Mouse (Mus musculus): ENCODE measurements at regions not wholly inside any gene's neighbourhood (a gene's known extent, or its start where the extent isn't known, plus 50 kb on each side); places are given as distances from the start of the nearest gene placed in this dataset.

DNA sequence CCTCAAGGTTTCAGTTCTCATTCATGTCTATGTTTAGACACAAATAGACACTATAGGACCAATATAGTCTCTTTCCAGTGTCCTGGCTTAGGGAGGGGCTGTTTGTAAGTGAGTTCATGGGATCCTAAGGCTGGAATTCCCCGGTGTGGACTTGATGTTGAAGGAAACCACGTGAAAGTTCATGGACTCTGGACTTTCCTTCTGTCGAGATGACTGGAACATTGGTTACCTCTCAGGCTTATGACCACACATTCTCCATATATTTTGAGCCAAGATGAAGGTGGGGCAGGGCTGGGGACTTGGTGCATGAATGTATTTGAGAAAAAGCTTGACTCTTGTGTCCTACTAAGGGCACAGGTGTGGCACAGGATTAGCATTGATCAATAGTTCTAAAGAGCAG is 206.3 kb upstream of the Ankrd55 start:
- H3K4me3 ChIP-seq (ENCODE audit: low read depth, low read length): no peak overlapping the region
- no peaks in the 10 kb centered on the region for H3K36me3 ChIP-seq (replicated peaks)
- DNase-seq (ENCODE audit: low spot score): no peak
- ATAC-seq (ENCODE audit: extremely low read depth, insufficient number of reproducible peaks, low FRiP score, poor library complexity, severe bottlenecking): no peak
- H3K27me3 ChIP-seq (ENCODE audit: insufficient read depth, low read length): peaks cover 20% of the 10 kb centered on the region
- no peaks in the 10 kb centered on the region for H3K9me3 ChIP-seq (replicated peaks)
- no peak for TF ChIP-seq GATA1 (IDR thresholded peaks at IDR 0.05; ENCODE audit: borderline replicate concordance, low read length)
- TF ChIP-seq POLR2AphosphoS5 (IDR thresholded peaks at IDR 0.05; ENCODE audit: insufficient replicate concordance, low read depth, low read length): no peak
- TF ChIP-seq TAL1 (conservative IDR thresholded peaks at IDR 0.05; ENCODE audit: low read depth, low read length): no peak
- TF ChIP-seq GATA2 (IDR thresholded peaks at IDR 0.05; ENCODE audit: borderline replicate concordance, low read depth, low read length): no peak
- no peak for TF ChIP-seq CTCF (IDR thresholded peaks at IDR 0.05; ENCODE audit: low read depth, low read length)
- no peaks in the 10 kb centered on the region for H3K4me1 ChIP-seq (ENCODE audit: insufficient read depth, low read depth, low read length)

DNA sequence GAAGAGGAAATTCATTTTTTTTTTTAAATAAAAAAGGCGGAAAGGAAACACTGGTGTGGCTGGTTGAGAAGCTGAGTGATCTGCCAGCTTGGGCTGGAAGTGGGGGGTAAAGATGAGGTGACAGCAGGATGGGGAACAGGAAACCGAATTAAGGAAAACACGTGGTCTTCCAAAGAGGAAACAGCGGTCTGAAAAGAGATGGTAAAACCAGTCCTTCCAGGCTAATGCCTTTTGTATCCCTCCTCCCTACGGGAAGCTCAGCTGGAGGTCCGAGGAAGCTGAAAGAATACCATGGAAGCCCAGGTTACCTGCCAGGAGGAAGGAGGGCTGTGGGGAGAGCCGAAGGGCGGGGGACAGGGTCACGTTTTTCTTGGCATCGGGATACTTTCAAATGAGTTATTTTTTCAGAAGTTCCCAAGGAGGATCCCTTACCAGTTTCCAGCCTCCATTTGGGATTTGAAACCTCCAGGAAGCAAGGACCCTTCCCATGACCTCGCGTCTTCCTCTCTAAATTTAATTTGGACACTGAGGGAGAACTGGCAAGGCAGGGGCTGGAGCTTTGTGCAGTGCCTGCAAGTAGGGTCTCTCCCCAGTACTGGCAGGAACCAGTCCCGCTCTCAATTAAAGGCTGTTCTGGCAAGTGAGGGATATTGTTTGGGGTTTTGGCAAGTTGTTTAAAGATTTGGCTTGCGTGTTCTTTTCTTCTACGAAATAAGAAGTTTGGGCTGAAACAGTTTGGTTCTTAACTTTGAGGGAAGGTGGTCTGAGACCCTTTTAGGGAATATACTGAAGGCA is 203.6 kb upstream of the Ankrd55 start:
- Histone ChIP-seq H3K27me3 (ENCODE audit: insufficient read depth, low read length) (peaks cover 21% of the 10 kb centered on the region), H3K9me3 (replicated peaks) (no peaks in the 10 kb centered on the region), H3K4me3 (ENCODE audit: low read depth, low read length) (no peak overlapping the region), H3K4me1 (ENCODE audit: insufficient read depth, low read depth, low read length) (no peaks in the 10 kb centered on the region), H3K36me3 (replicated peaks) (no peaks in the 10 kb centered on the region)
- no peak for TF ChIP-seq GATA1 (IDR thresholded peaks at IDR 0.05; ENCODE audit: borderline replicate concordance, low read length)
- TF ChIP-seq GATA2 (IDR thresholded peaks at IDR 0.05; ENCODE audit: borderline replicate concordance, low read depth, low read length): no peak
- no peak for TF ChIP-seq TAL1 (conservative IDR thresholded peaks at IDR 0.05; ENCODE audit: low read depth, low read length)
- TF ChIP-seq CTCF (IDR thresholded peaks at IDR 0.05; ENCODE audit: low read depth, low read length): no peak
- TF ChIP-seq POLR2AphosphoS5 (IDR thresholded peaks at IDR 0.05; ENCODE audit: insufficient replicate concordance, low read depth, low read length): no peak
- ATAC-seq (ENCODE audit: extremely low read depth, insufficient number of reproducible peaks, low FRiP score, poor library complexity, severe bottlenecking): no peak
- no peak for DNase-seq (ENCODE audit: low spot score)

DNA sequence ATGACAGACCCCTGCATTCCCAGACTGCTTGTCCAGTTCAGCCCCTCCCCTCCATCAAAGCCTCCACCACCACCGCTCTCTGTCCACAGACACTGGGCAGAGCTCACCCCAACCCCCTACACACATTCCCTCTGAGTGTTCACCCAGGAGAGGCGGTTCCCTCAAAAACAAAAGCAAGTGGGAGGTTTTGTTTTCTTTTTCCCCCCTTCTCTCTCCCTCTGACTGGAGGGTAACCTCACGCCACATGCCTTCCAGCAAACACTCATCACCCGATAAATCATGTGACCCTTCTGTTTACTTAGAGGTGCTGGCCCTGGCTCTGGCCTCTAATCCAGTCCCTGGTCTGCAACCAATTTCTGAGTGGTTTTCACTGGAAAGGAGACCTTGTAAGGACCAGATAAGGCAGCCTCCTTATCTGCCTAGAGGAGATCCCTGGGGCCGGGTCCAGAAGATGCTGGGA is 199.9 kb upstream of the Ankrd55 start:
- Histone ChIP-seq H3K36me3 (replicated peaks) (no peaks in the 10 kb centered on the region), H3K4me3 (ENCODE audit: low read depth, low read length) (no peak overlapping the region), H3K27me3 (ENCODE audit: insufficient read depth, low read length) (peaks cover 14% of the 10 kb centered on the region), H3K9me3 (replicated peaks) (no peaks in the 10 kb centered on the region), H3K4me1 (ENCODE audit: insufficient read depth, low read depth, low read length) (no peaks in the 10 kb centered on the region)
- TF ChIP-seq GATA1 (IDR thresholded peaks at IDR 0.05; ENCODE audit: borderline replicate concordance, low read length): no peak
- TF ChIP-seq GATA2 (IDR thresholded peaks at IDR 0.05; ENCODE audit: borderline replicate concordance, low read depth, low read length): no peak
- TF ChIP-seq POLR2AphosphoS5 (IDR thresholded peaks at IDR 0.05; ENCODE audit: insufficient replicate concordance, low read depth, low read length): no peak
- TF ChIP-seq CTCF (IDR thresholded peaks at IDR 0.05; ENCODE audit: low read depth, low read length): no peak
- TF ChIP-seq TAL1 (conservative IDR thresholded peaks at IDR 0.05; ENCODE audit: low read depth, low read length): no peak
- DNase-seq (ENCODE audit: low spot score) (no peak), ATAC-seq (ENCODE audit: extremely low read depth, insufficient number of reproducible peaks, low FRiP score, poor library complexity, severe bottlenecking) (no peak)

- Histone ChIP-seq H3K9me3 (replicated peaks) (no peaks in the 10 kb centered on the region), H3K27me3 (ENCODE audit: insufficient read depth, low read length) (peaks cover 6% of the 10 kb centered on the region)
- TF ChIP-seq POLR2AphosphoS5 (IDR thresholded peaks at IDR 0.05; ENCODE audit: insufficient replicate concordance, low read depth, low read length) (no peak), GATA2 (IDR thresholded peaks at IDR 0.05; ENCODE audit: borderline replicate concordance, low read depth, low read length) (no peak)
These were observed 197.5 kb upstream of the Ankrd55 start for GRCm38 (mm10) chr13:112090737-112091136.

GRCm38 (mm10) chr13:112095595-112096139 is 192.6 kb upstream of the Ankrd55 start:
- no peak for TF ChIP-seq GATA2 (IDR thresholded peaks at IDR 0.05; ENCODE audit: borderline replicate concordance, low read depth, low read length)
- no peak for TF ChIP-seq POLR2AphosphoS5 (IDR thresholded peaks at IDR 0.05; ENCODE audit: insufficient replicate concordance, low read depth, low read length)
- no peak for TF ChIP-seq TAL1 (conservative IDR thresholded peaks at IDR 0.05; ENCODE audit: low read depth, low read length)
- TF ChIP-seq CTCF (IDR thresholded peaks at IDR 0.05; ENCODE audit: low read depth, low read length): no peak
- TF ChIP-seq GATA1 (IDR thresholded peaks at IDR 0.05; ENCODE audit: borderline replicate concordance, low read length): no peak
- H3K27me3 ChIP-seq (ENCODE audit: insufficient read depth, low read length): peaks cover 20% of the 10 kb centered on the region
- ATAC-seq (ENCODE audit: extremely low read depth, insufficient number of reproducible peaks, low FRiP score, poor library complexity, severe bottlenecking): no peak
- H3K4me3 ChIP-seq (ENCODE audit: low read depth, low read length): no peak overlapping the region
- no peaks in the 10 kb centered on the region for H3K4me1 ChIP-seq (ENCODE audit: insufficient read depth, low read depth, low read length)
- no peak for DNase-seq (ENCODE audit: low spot score)
- H3K9me3 ChIP-seq (replicated peaks): no peaks in the 10 kb centered on the region
- no peaks in the 10 kb centered on the region for H3K36me3 ChIP-seq (replicated peaks)

More at GRCm38 (mm10) chr13:112090737-112091136, 197.5 kb upstream of the Ankrd55 start:
- Histone ChIP-seq H3K36me3 (replicated peaks) (no peaks in the 10 kb centered on the region), H3K4me1 (ENCODE audit: insufficient read depth, low read depth, low read length) (no peaks in the 10 kb centered on the region), H3K4me3 (ENCODE audit: low read depth, low read length) (no peak overlapping the region)
- DNase-seq (ENCODE audit: low spot score): no peak
- no peak for ATAC-seq (ENCODE audit: extremely low read depth, insufficient number of reproducible peaks, low FRiP score, poor library complexity, severe bottlenecking)

GRCm38 (mm10) chr13:112099953-112100591 is 188.2 kb upstream of the Ankrd55 start:
- H3K4me1 ChIP-seq (ENCODE audit: insufficient read depth, low read depth, low read length): no peaks in the 10 kb centered on the region

More at GRCm38 (mm10) chr13:112099953-112100591, 188.2 kb upstream of the Ankrd55 start:
- H3K9me3 ChIP-seq (replicated peaks): no peaks in the 10 kb centered on the region
- DNase-seq (ENCODE audit: low spot score) (no peak), ATAC-seq (ENCODE audit: extremely low read depth, insufficient number of reproducible peaks, low FRiP score, poor library complexity, severe bottlenecking) (no peak)
- peaks cover 24% of the 10 kb centered on the region for H3K27me3 ChIP-seq (ENCODE audit: insufficient read depth, low read length)
- no peak for TF ChIP-seq POLR2AphosphoS5 (IDR thresholded peaks at IDR 0.05; ENCODE audit: insufficient replicate concordance, low read depth, low read length)
- no peak for TF ChIP-seq GATA1 (IDR thresholded peaks at IDR 0.05; ENCODE audit: borderline replicate concordance, low read length)
- TF ChIP-seq TAL1 (conservative IDR thresholded peaks at IDR 0.05; ENCODE audit: low read depth, low read length): no peak
- TF ChIP-seq CTCF (IDR thresholded peaks at IDR 0.05; ENCODE audit: low read depth, low read length): no peak
- TF ChIP-seq GATA2 (IDR thresholded peaks at IDR 0.05; ENCODE audit: borderline replicate concordance, low read depth, low read length): no peak
- H3K4me3 ChIP-seq (ENCODE audit: low read depth, low read length): no peak overlapping the region
- H3K36me3 ChIP-seq (replicated peaks): no peaks in the 10 kb centered on the region

Measured in G1E (cell line).